Mouse (Mus musculus): Measurements from ENCODE around the gene Gm4756.
"Not testable (repeated sequence)": the region's sequence is repeated elsewhere in the genome, so short reads cannot be mapped to it uniquely, and the experiment has no call there.

Gene Gm4756

GRCm38 (mm10) chr12:72649611-72650330 lies at the start of gene Gm4756:
Gene Gm4756, minus strand, starts transcription at chr12:72649661.
- DNase-seq = no peak

GRCm38 (mm10) chr12:72694901-72695463 lies 45.5 kb upstream of the Gm4756 start:
- DNase-seq = no peak

- no peak for DNase-seq
Observed at GRCm38 (mm10) chr12:72694438-72694837, 45.0 kb upstream of the Gm4756 start.

GRCm38 (mm10) chr12:72693895-72694294 lies 44.4 kb upstream of the Gm4756 start:
- DNase-seq = peak; percentile 5

GRCm38 (mm10) chr12:72688281-72688680 lies 38.8 kb upstream of the Gm4756 start:
- DNase-seq = not testable (repeated sequence)

- not testable (repeated sequence) for DNase-seq
Observed at GRCm38 (mm10) chr12:72687741-72688140, 38.3 kb upstream of the Gm4756 start.

GRCm38 (mm10) chr12:72686566-72686965 lies 37.1 kb upstream of the Gm4756 start:
- not testable (repeated sequence) for DNase-seq

- DNase-seq = no peak
Observed at GRCm38 (mm10) chr12:72683612-72684011, 34.2 kb upstream of the Gm4756 start.

GRCm38 (mm10) chr12:72682511-72683282 lies 33.2 kb upstream of the Gm4756 start:
- DNase-seq = no peak

GRCm38 (mm10) chr12:72681919-72682318 lies 32.5 kb upstream of the Gm4756 start:
- DNase-seq = no peak

GRCm38 (mm10) chr12:72679635-72680034 lies 30.2 kb upstream of the Gm4756 start:
- no peak for DNase-seq

- no peak for DNase-seq
Observed at GRCm38 (mm10) chr12:72674820-72675219, 25.4 kb upstream of the Gm4756 start.

GRCm38 (mm10) chr12:72674079-72674797 lies 24.8 kb upstream of the Gm4756 start:
- DNase-seq = no peak

- no peak for DNase-seq
Observed at GRCm38 (mm10) chr12:72671516-72672135, 22.2 kb upstream of the Gm4756 start.

GRCm38 (mm10) chr12:72670921-72671320 lies 21.5 kb upstream of the Gm4756 start:
- DNase-seq = no peak

GRCm38 (mm10) chr12:72667868-72668469 lies 18.5 kb upstream of the Gm4756 start:
- DNase-seq = no peak

GRCm38 (mm10) chr12:72666015-72666414 lies 16.6 kb upstream of the Gm4756 start:
- DNase-seq = no peak

GRCm38 (mm10) chr12:72664735-72665337 lies 15.4 kb upstream of the Gm4756 start, which contains the start of gene Dhrs7:
Gene Dhrs7, minus strand, starts transcription at chr12:72664909.
- peak; percentile 88 for DNase-seq

GRCm38 (mm10) chr12:72664020-72664734 lies 14.7 kb upstream of the Gm4756 start:
- peak; percentile 5 for DNase-seq

GRCm38 (mm10) chr12:72655775-72656174 lies 6.3 kb upstream of the Gm4756 start:
- no peak for DNase-seq

- peak; percentile 56 for DNase-seq
Observed at GRCm38 (mm10) chr12:72654698-72655097, 5.2 kb upstream of the Gm4756 start.
